Mouse (Mus musculus) layer of hippocampus, postnatal 14 days (tissue): ENCODE data around the gene Rab5c. TPM values are rescaled to one million over a fixed set of nuclear protein-coding genes. Genes with fewer than 3 reads are reported as not detected.

Source experiments
- DNase-seq, 2 experiments: peaks; one replicate each; pipeline ENCODE4 v3.0.0; 2021 to 2022; ENCODE audit warnings: low spot score in 2 of 2, mixed read lengths in 1 of 2
- total RNA-seq, 2 experiments: library from RNA; stranded (reverse); gene quantifications; 2 replicates each; pipeline ENCODE4 v1.2.3; 2021

The Rab5c gene
- total RNA-seq, 2 experiments from 2014 or later: 145 to 150 TPM

DNA sequence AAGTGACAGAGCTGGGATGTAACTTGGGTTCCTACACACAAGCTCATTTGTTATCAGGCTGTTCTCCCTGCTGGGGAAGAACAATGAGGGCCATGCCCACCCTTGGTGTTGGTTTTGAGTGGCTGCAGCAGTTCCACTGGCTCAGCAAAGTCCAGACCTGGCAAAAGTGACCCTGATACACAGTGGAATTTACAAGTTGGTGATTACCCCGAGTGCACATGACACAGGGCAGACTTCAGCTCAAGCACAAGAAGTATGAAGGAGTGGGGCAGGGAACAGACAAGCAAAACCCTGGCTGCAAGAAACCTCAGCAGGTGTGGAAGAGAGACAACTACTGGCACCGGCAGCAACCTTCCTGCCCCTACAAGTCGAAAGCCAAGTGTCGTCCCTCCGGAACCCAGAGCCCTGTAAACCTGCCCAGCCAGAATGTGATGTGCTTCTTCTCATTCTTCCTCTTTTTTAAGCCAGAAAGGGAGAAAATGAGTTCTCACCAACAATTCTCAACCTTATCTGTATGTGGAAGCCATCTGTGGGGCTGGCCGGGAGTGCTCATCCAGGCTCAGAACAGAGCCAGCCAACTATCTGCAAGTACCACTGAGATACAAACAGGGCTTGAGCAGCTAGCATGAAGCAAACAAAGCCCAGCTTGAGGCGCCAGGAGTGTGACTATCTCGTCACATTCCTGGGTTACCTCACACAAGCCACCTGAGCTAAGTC is 16.1 kb downstream of the Rab5c start:
- DNase-seq: no peak

DNA sequence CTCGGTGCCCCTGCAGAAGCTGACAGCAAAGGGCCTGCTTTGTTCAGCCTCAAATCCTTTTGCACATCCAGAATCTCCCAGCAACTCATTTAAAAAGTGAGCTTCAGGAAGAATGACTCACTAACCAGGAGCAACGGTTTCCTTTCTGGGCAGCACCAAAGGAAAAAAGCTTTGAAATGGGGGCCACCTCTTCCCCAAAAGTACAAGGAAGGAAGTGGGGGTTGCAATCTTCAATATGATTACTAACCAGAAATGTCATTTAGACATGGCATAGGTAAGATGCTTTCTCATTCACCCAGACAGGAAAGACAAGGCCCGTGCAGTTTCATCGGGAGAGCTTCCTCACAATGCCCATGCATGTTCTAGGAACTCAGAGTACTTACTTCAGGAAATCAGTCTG is 16.8 kb downstream of the Rab5c start:
- no peak for DNase-seq

- DNase-seq: no peak
Measured at GRCm38 (mm10) chr11:100720345-100720744, 17.7 kb downstream of the Rab5c start.

GRCm38 (mm10) chr11:100719893-100720292 is 18.1 kb downstream of the Rab5c start:
- DNase-seq: no peak

DNA sequence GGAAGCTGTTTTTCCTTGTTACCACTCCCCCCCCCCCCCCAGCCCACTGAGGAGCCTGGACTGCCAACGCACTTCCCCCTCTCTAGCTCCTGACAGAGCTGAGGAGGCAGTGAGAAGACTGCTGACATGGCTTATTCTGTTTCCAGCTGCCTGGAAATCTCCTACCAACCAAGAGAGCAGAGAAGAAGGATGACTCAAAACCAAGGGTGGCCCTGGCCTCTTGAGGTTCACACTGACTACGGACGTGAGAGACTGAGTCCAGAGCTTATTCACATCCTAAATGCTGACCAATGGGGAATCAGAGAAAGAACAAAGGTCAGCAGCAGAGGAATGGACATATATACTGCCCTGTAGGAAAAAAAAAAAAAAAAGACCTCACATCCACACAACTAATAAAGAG is 18.7 kb downstream of the Rab5c start:
- no peak for DNase-seq

DNA sequence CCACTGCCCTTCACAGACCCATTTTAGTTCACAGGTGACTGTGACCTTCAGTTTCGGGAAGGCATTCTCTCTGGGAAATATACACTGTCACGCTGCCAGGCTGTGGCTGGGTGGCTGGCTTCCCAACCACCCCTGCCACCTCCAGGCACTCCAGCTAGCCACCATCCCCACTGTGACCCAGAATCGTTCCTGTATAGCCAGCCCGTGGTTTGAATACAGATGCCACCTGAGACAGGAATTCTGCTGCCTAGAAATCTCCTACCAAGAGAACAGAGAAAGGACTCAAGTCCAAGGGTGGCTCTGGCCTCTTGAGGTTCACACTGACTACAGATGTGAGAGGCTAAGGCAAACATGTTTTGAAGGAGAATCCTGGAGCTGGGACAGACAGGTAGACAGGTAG is 19.1 kb downstream of the Rab5c start:
- DNase-seq: no peak

- DNase-seq: no peak
Measured at GRCm38 (mm10) chr11:100718462-100718861, 19.6 kb downstream of the Rab5c start.

- DNase-seq: no peak
Measured at GRCm38 (mm10) chr11:100716649-100717048, 21.4 kb downstream of the Rab5c start.

GRCm38 (mm10) chr11:100714948-100715347 is 23.1 kb downstream of the Rab5c start:
- no peak for DNase-seq

- DNase-seq: peak; percentile 77 to 87
Measured at GRCm38 (mm10) chr11:100714534-100714915, 23.5 kb downstream of the Rab5c start.

GRCm38 (mm10) chr11:100713735-100714533 is 24.1 kb downstream of the Rab5c start, which contains the start of gene Hspb9:
Hspb9 (plus strand) TSS chr11:100713850.
- no peak for DNase-seq

DNA sequence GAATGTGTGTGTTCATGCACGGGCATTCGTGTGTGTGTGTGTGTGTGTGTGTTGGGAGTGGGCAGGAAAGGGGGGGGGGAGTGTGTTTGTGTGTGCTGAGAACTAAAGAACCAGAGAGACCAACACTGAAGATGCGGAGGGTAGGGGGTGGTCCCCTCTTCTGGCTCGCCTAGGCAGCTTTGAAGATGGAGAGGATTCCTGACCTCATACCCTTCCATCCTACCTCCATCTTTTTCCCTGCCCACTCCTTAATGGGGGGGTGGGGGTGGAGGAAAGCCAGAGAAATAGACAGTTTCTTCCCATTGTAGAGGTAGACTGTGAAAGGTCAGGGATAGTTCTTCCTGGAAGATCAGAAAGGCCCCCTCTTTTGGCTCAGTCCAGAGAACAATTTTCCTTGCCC is 24.8 kb downstream of the Rab5c start:
- no peak for DNase-seq

GRCm38 (mm10) chr11:100711783-100712615 is 26.0 kb downstream of the Rab5c start, which contains the start of gene Kat2a:
Kat2a (minus strand) TSS chr11:100712465.
- DNase-seq: peak; percentile 79 to 86

DNA sequence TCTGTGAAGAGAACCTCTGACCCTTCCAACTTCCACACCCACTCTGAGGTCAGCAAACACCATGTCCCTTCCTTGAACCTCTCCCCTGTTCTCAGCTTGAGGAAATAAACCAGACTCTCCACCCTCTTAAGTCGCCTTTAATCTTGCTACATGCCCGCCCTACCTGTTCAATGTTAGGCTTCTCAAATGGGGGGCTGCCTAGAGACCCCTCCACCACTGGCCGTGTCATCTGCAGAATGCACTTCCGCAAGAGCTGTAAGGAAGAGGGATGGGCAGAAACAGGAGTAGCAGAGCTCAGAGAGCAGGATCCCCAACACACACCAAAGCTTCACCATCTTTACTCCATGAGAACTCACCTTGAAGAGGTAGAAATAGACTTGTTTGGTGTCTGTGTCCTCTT is 27.0 kb downstream of the Rab5c start:
- no peak for DNase-seq

- no peak for DNase-seq
Measured at GRCm38 (mm10) chr11:100710528-100710927, 27.5 kb downstream of the Rab5c start.

GRCm38 (mm10) chr11:100709201-100709810 is 28.7 kb downstream of the Rab5c start:
- DNase-seq: no peak

GRCm38 (mm10) chr11:100705095-100705747 is 32.8 kb downstream of the Rab5c start:
- no peak for DNase-seq

- no peak for DNase-seq
Measured at GRCm38 (mm10) chr11:100703851-100704531, 34.0 kb downstream of the Rab5c start, which contains the start of gene Dhx58. Dhx58 (minus strand) TSS chr11:100704271.

GRCm38 (mm10) chr11:100703366-100703765 is 34.6 kb downstream of the Rab5c start:
- no peak for DNase-seq

DNA sequence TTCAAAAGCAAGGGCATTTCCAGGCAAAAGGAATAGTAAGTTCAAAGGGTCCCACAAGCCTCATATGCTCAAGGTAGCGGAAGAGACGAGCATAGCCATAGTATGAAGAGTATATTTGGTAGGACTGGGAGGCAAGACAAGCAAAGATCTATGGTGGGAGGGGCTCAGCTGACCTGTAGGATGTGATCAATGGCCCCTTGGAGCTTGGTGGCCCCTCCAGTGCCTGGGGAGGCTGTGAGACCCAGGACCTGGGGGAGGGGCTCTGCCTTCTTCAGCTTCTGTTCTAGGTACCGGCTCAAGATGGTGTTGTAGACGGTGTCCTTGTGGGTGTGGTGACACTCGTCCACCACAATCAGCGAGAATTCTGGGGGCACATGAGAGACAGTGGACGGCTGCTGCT is 35.1 kb downstream of the Rab5c start:
- no peak for DNase-seq
